Mouse (Mus musculus) cerebellum, adult 2 months (tissue): Measurements from ENCODE around the gene Piwil4. TPM values are rescaled to one million over a fixed set of nuclear protein-coding genes. Genes with fewer than 3 reads are reported as not detected.

Experiments used
- DNase-seq, 2 experiments: peaks; one replicate each; pipeline ENCODE4 v3.0.0; 2021
- H3K27ac ChIP-seq: fragments of 200-500 bp; 2 replicates; pipeline ENCODE4 v1.5.1; 2012; ENCODE audit warnings: low read length, control low read depth, inconsistent platforms; ENCODE audit not compliant: insufficient read depth
- H3K27me3 ChIP-seq: fragments of 200-500 bp; 2 replicates; pipeline ENCODE4 v1.6.1; 2012; ENCODE audit warnings: inconsistent platforms, mild to moderate bottlenecking, low read length, moderate library complexity; ENCODE audit not compliant: control insufficient read depth, insufficient read depth
- H3K4me1 ChIP-seq: fragments of 200-500 bp; 2 replicates; pipeline ENCODE4 v1.6.1; 2011; ENCODE audit warnings: low read length; ENCODE audit not compliant: control insufficient read depth, insufficient read depth
- H3K4me3 ChIP-seq: fragments of 200-500 bp; replicated peaks from 2 replicates; pipeline ENCODE3; 2011; ENCODE audit warnings: mild to moderate bottlenecking, low read depth, low read length, control low read depth; ENCODE audit not compliant: insufficient read depth
- CTCF ChIP-seq: fragments of 200-500 bp; IDR thresholded peaks from 2 replicates; pipeline ENCODE4 v1.5.1; 2011; ENCODE audit warnings: low read depth, mild to moderate bottlenecking, control low read depth, low read length, moderate library complexity, borderline replicate concordance; ENCODE audit not compliant: insufficient read depth
- POLR2A ChIP-seq: fragments of 200-500 bp; IDR thresholded peaks from 2 replicates; pipeline ENCODE4 v1.6.1; 2011; ENCODE audit warnings: low read length, control low read depth, borderline replicate concordance; ENCODE audit not compliant: insufficient read depth
- WGBS: fragments of 180-500 bp; shearing (Covaris S2); methylation state at CpG from one replicate; pipeline ENCODE4 v1.1.7; 2018; 5-methylcytosine and 5-hydroxymethylcytosine counted together
- polyA plus RNA-seq: library from polyadenylated mRNA; depleted of rRNA; stranded (reverse); fragments of >200 nt; gene quantifications from 2 replicates; pipeline ENCODE4 v1.2.3, GENCODE M21; 2012; rRNA removed

The Piwil4 gene
- polyA plus RNA-seq, 1 experiment = 0.08 TPM

DNA sequence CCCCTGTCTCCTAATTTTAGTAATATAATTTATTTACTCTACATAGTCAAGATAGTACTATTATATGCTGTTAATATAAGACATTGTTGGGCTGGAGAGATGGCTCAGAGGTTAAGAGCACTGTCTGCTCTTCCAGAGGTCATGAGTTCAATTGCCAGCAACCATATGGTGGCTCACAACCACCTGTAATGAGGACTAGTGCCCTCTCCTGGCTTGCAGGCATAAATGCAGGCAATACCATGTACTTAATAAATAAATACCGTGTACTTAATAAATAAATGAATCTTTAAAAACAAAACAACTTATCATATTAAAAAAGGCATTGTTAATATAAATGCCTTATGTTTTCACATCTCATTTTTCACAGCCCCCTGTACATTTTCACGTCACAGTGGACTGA, 86.5 kb downstream of the Piwil4 start:
- 88% methylated on average over 2 of the region's 2 CpGs for WGBS

DNA sequence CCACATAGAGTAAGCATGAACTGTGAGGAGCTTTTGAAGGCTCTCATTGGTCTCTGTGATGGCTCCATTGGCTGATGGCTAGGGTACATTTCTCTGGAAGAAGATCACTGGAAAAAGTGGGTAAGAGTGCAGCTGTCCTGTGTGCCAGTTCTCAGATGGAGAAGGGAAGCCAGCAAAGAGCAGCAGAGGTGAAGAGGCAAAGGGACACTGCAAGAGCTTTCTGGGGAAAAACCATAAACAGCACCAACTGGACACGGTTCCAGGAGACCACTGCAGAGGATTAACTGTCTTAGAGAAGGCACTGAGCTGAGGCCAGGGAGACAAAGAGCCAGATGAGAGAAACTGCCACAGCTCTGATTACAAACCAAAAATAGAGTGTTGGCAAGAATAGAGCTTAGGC, 87.8 kb downstream of the Piwil4 start:
- 50% methylated on average over 1 of the region's 1 CpGs for WGBS
- H3K27me3 ChIP-seq = no peaks in the 10 kb centered on the region
- TF ChIP-seq CTCF (no peak), POLR2A (no peak)
- H3K4me1 ChIP-seq = no peaks in the 10 kb centered on the region
- no peak overlapping the region for H3K27ac ChIP-seq
- DNase-seq = no peak
- H3K4me3 ChIP-seq = no peak overlapping the region

More for the DNA sequence above, 86.5 kb downstream of the Piwil4 start:
- DNase-seq = no peak
- Histone ChIP-seq H3K27me3 (no peaks in the 10 kb centered on the region), H3K27ac (no peak overlapping the region), H3K4me1 (no peaks in the 10 kb centered on the region), H3K4me3 (no peak overlapping the region)
- TF ChIP-seq CTCF = no peak
- TF ChIP-seq POLR2A = no peak

DNA sequence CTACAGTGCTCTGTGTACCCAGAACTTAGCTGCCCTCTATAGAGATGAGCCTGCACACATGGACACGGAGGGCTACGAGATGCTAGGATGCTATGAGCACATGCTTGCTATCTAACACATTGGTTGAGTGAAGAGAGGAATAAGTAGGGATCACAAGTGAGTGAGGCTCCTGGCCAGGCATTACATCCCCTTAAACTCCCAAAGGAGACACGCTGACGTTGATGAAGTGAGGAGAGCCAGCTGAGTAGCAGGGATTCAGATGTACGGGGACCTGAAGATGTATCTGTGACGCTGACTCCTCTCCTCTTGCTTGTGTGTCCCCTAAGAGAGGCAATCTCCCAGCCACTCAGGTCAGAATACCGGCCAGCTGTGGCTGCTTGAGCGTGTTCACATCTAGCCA, 92.7 kb downstream of the Piwil4 start:
- no peaks in the 10 kb centered on the region for H3K4me1 ChIP-seq
- WGBS = 79% methylated on average over 8 of the region's 8 CpGs
- H3K27ac ChIP-seq = no peak overlapping the region
- DNase-seq = no peak
- TF ChIP-seq CTCF (no peak), POLR2A (no peak)
- H3K4me3 ChIP-seq = no peak overlapping the region
- no peaks in the 10 kb centered on the region for H3K27me3 ChIP-seq

DNA sequence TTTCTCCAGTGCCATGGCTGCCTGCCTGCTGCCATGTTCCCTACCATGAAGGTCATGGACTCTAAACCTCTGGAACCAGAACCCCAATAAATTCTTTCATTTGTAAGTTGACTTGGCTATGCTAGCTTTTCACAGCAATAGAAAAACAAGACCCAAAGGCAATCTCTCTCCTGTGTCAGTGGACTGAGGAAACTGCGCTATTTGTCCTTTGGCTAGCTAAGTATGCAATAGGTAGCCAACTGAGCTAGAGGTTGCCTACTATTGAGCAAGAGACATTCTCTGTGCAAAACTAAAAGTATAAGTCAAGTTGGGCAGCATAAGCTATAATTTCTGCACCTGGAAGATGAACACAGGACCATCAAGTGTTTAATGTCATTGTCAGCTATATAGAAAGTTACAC, 93.9 kb downstream of the Piwil4 start:
- no peaks in the 10 kb centered on the region for H3K4me1 ChIP-seq
- no peak overlapping the region for H3K27ac ChIP-seq
- DNase-seq = no peak
- H3K27me3 ChIP-seq = no peaks in the 10 kb centered on the region
- 91% methylated on average over 1 of the region's 1 CpGs for WGBS
- TF ChIP-seq POLR2A (no peak), CTCF (no peak)
- H3K4me3 ChIP-seq = no peak overlapping the region

Other genes starting within 250 kb of the Piwil4 start
- gene Kdm4d, start 240.3 kb downstream of the Piwil4 start, polyA plus RNA-seq = 1.1 and 1.2 TPM in 2 replicates
- gene Cwc15, start 240.1 kb downstream of the Piwil4 start, polyA plus RNA-seq = 123 and 129 TPM in 2 replicates
- gene Amotl1, start 95.7 kb downstream of the Piwil4 start, polyA plus RNA-seq = 10.1 and 10.3 TPM in 2 replicates
- gene Fut4, start 11.7 kb upstream of the Piwil4 start, polyA plus RNA-seq = 0.22 and 0.26 TPM in 2 replicates
- gene 1700012B09Rik, start 30.3 kb upstream of the Piwil4 start, polyA plus RNA-seq = 0.41 and 1.7 TPM in 2 replicates
- 7.5 and 8.2 TPM in 2 replicates for gene Mre11a, start 43.9 kb upstream of the Piwil4 start, polyA plus RNA-seq
- gene Ankrd49, start 44.1 kb upstream of the Piwil4 start, polyA plus RNA-seq = 8.5 and 11.0 TPM in 2 replicates
- 2.5 and 2.8 TPM in 2 replicates for gene Gpr83, start 119.5 kb upstream of the Piwil4 start, polyA plus RNA-seq
- gene Izumo1r, start 163.2 kb upstream of the Piwil4 start, polyA plus RNA-seq = not detected in 2 replicates